In genomic region chr12:109444999-109445398, GRCm38 (mm10) we compare ENCODE assay signal across 24 mouse cellular contexts. TPM values are rescaled to one million over a fixed set of nuclear protein-coding genes. Genes with fewer than 3 reads are reported as not detected.
DNase-seq lines count a peak whose midpoint lies in the region; ATAC-seq and TF ChIP-seq lines count a peak whose summit lies in the region.
"Had no signal": no experiment of that assay in that cellular context is flagged by ENCODE, and none has a peak within 500 bp of the region (broad histone marks: within the 10 kb centered on the region; RNA-seq: fewer than 3 reads in every experiment).

No protein-coding gene starts in this region.

- peaks cover 94% of the 10 kb centered on the region for H3K4me1 ChIP-seq in forebrain, embryonic 10.5 days
- H3K4me1 ChIP-seq in forebrain, postnatal 0 days (ENCODE audit: insufficient read depth), result peaks cover under 1% of the 10 kb centered on the region
- H3K4me1 ChIP-seq in midbrain, embryonic 12.5 days, result peaks cover 74% of the 10 kb centered on the region
- H3K4me1 ChIP-seq in midbrain, embryonic 14.5 days (ENCODE audit: control insufficient read depth, insufficient read depth, low read length), result peaks cover 28% of the 10 kb centered on the region
- H3K4me1 ChIP-seq in embryonic facial prominence, embryonic 12.5 days, result peaks cover 67% of the 10 kb centered on the region

- DNase-seq in forebrain, embryonic 10.5 days (ENCODE audit: extremely low spot score, low spot score), result no peak
- no peak for DNase-seq in forebrain, postnatal 0 days
- DNase-seq in midbrain, embryonic 14.5 days, result no peak
- DNase-seq in thymus, postnatal 36 days, result no peak
- no peak for DNase-seq in right cerebral cortex, postnatal 10 days (ENCODE audit: low spot score in 2 of 2)
- DNase-seq: adrenal gland, postnatal 36 days; cerebellum, adult 2 months; cerebellum, postnatal 36 days; heart, postnatal 10 days; kidney, adult 11 months; layer of hippocampus, postnatal 36 days; liver, postnatal 0 days; lung, postnatal 14 days; right cerebral cortex, adult 18-20 months; thymus, postnatal 25 days had no signal

- H3K4me3 ChIP-seq in forebrain, embryonic 10.5 days, result no peak overlapping the region
- H3K4me3 ChIP-seq in forebrain, postnatal 0 days (ENCODE audit: low read depth, low read length), result no peak overlapping the region
- no peak overlapping the region for H3K4me3 ChIP-seq in midbrain, embryonic 12.5 days
- no peak overlapping the region for H3K4me3 ChIP-seq in midbrain, embryonic 14.5 days (replicated peaks; ENCODE audit: low read depth, low read length)
- H3K4me3 ChIP-seq in embryonic facial prominence, embryonic 12.5 days, result no peak overlapping the region
- H3K4me3 ChIP-seq in myocyte, result no peak overlapping the region
- H3K4me3 ChIP-seq: erythroblast, embryonic 14.5 days had no signal

- H3K4me2 ChIP-seq in forebrain, postnatal 0 days (ENCODE audit: low read depth), result no peak overlapping the region
- peak overlapping the region; percentile 30; the same call in 1 of the 2 replicates for H3K4me2 ChIP-seq in midbrain, embryonic 12.5 days (replicated peaks)
- H3K4me2 ChIP-seq in midbrain, embryonic 14.5 days (ENCODE audit: low read length), result no peak overlapping the region
- no peak overlapping the region for H3K4me2 ChIP-seq in embryonic facial prominence, embryonic 12.5 days (replicated peaks)
- peak overlapping the region; percentile 10 for H3K4me2 ChIP-seq in myocyte (ENCODE audit: low read depth)

- no peaks in the 10 kb centered on the region for H3K36me3 ChIP-seq in forebrain, embryonic 10.5 days (replicated peaks)
- H3K36me3 ChIP-seq in forebrain, postnatal 0 days (ENCODE audit: insufficient read depth), result no peaks in the 10 kb centered on the region
- no peaks in the 10 kb centered on the region for H3K36me3 ChIP-seq in midbrain, embryonic 12.5 days
- H3K36me3 ChIP-seq in midbrain, embryonic 14.5 days (ENCODE audit: control insufficient read depth, insufficient read depth, low read length), result no peaks in the 10 kb centered on the region
- H3K36me3 ChIP-seq in embryonic facial prominence, embryonic 12.5 days, result no peaks in the 10 kb centered on the region
- H3K36me3 ChIP-seq in myocyte (ENCODE audit: control insufficient read depth, insufficient read depth), result no peaks in the 10 kb centered on the region

- H3K9me3 ChIP-seq in forebrain, embryonic 10.5 days, result no peaks in the 10 kb centered on the region
- no peaks in the 10 kb centered on the region for H3K9me3 ChIP-seq in forebrain, postnatal 0 days (ENCODE audit: low read length)
- no peaks in the 10 kb centered on the region for H3K9me3 ChIP-seq in midbrain, embryonic 12.5 days
- no peaks in the 10 kb centered on the region for H3K9me3 ChIP-seq in midbrain, embryonic 14.5 days (ENCODE audit: control insufficient read depth, low read length)
- no peaks in the 10 kb centered on the region for H3K9me3 ChIP-seq in embryonic facial prominence, embryonic 12.5 days

- H3K79me2 ChIP-seq in myocyte (ENCODE audit: control insufficient read depth, insufficient read depth), result no peaks in the 10 kb centered on the region

- peak overlapping the region; percentile 81 for H3K27ac ChIP-seq in forebrain, embryonic 10.5 days
- no peak overlapping the region for H3K27ac ChIP-seq in forebrain, postnatal 0 days (ENCODE audit: low read depth, low read length)
- H3K27ac ChIP-seq in midbrain, embryonic 12.5 days (replicated peaks), result peak overlapping the region; percentile 26
- no peak overlapping the region for H3K27ac ChIP-seq in midbrain, embryonic 14.5 days (replicated peaks; ENCODE audit: low read depth, low read length)
- H3K27ac ChIP-seq in embryonic facial prominence, embryonic 12.5 days, result no peak overlapping the region
- H3K27ac ChIP-seq: kidney, postnatal 0 days had no signal

- TF ChIP-seq POLR2A in myocyte (IDR thresholded peaks at IDR 0.05; ENCODE audit: insufficient read length, low read depth), result no peak

- ATAC-seq in forebrain, postnatal 0 days, result no peak
- ATAC-seq in midbrain, embryonic 12.5 days (ENCODE audit: low FRiP score, low read depth), result no peak; the same call in 1 of the 2 replicates
- no peak for ATAC-seq in midbrain, embryonic 14.5 days (ENCODE audit: low FRiP score, low TSS enrichment)
- 0 out of 2 replicates have a peak, but pooled peaks have one; percentile 16 for ATAC-seq in embryonic facial prominence, embryonic 12.5 days (ENCODE audit: insufficient number of reproducible peaks, insufficient read depth, low FRiP score, low TSS enrichment)
- ATAC-seq: CD4-positive, CD25-positive, alpha-beta regulatory T cell, adult 4 months; liver, postnatal 0 days had no signal

- peaks cover 86% of the 10 kb centered on the region for H3K27me3 ChIP-seq in forebrain, embryonic 10.5 days (ENCODE audit: poor library complexity, severe bottlenecking)
- H3K27me3 ChIP-seq in forebrain, postnatal 0 days (ENCODE audit: insufficient read depth, low read length), result 0 out of 2 replicates have a peak, but pooled peaks cover 5% of the 10 kb centered on the region
- peaks cover 91% of the 10 kb centered on the region for H3K27me3 ChIP-seq in midbrain, embryonic 12.5 days
- H3K27me3 ChIP-seq in midbrain, embryonic 14.5 days (ENCODE audit: control insufficient read depth, insufficient read depth, low read length), result peaks cover 72% of the 10 kb centered on the region
- 0 out of 2 replicates have a peak, but pooled peaks cover 3% of the 10 kb centered on the region for H3K27me3 ChIP-seq in embryonic facial prominence, embryonic 12.5 days
- peaks cover 3% of the 10 kb centered on the region for H3K27me3 ChIP-seq in myocyte (ENCODE audit: control insufficient read depth, insufficient read depth, insufficient read length)

- no peak overlapping the region for H3ac ChIP-seq in myocyte (ENCODE audit: control insufficient read depth, insufficient read length)

- H3K9ac ChIP-seq in forebrain, postnatal 0 days, result no peak overlapping the region
- no peak overlapping the region for H3K9ac ChIP-seq in midbrain, embryonic 12.5 days (replicated peaks)
- H3K9ac ChIP-seq in midbrain, embryonic 14.5 days (replicated peaks; ENCODE audit: low read length), result no peak overlapping the region
- H3K9ac ChIP-seq in embryonic facial prominence, embryonic 12.5 days, result no peak overlapping the region
- H3K9ac ChIP-seq: liver, postnatal 0 days had no signal

- WGBS in forebrain, embryonic 10.5 days, result 65% methylated on average over 5 of the region's 5 CpGs
- WGBS in forebrain, postnatal 0 days, result 63% methylated on average over 5 of the region's 5 CpGs
- 43% methylated on average over 5 of the region's 5 CpGs for WGBS in midbrain, embryonic 12.5 days
- WGBS in midbrain, embryonic 14.5 days, result 35% methylated on average over 5 of the region's 5 CpGs
- whole genome bisulfite sequencing in embryonic facial prominence, embryonic 12.5 days, result 45% methylated on average over 5 of the region's 5 CpGs

- no peak for TF ChIP-seq CTCF in forebrain, postnatal 0 days (IDR thresholded peaks at IDR 0.05; ENCODE audit: low read depth)

TF ChIP-seq in myocyte, 11 proteins besides CTCF, POLR2A, EP300 and RAD21:
- no peak for TF ChIP-seq POLR2AphosphoS2 (IDR thresholded peaks at IDR 0.05; ENCODE audit: insufficient read length, low read depth)
- TF ChIP-seq TCF12 (IDR thresholded peaks at IDR 0.05; ENCODE audit: insufficient read depth, poor library complexity, severe bottlenecking), result no peak
- no peak for TF ChIP-seq E2F4 (IDR thresholded peaks at IDR 0.05; ENCODE audit: insufficient read depth)
- no peak for TF ChIP-seq CEBPB (IDR thresholded peaks at IDR 0.05; ENCODE audit: insufficient read depth, poor library complexity, severe bottlenecking)
- no peak for TF ChIP-seq REST (IDR thresholded peaks at IDR 0.05; ENCODE audit: insufficient read depth, insufficient read length)
- no peak for TF ChIP-seq SRF (IDR thresholded peaks at IDR 0.05; ENCODE audit: control insufficient read depth, insufficient read length, low read depth)
- TF ChIP-seq MAX (IDR thresholded peaks at IDR 0.05; ENCODE audit: low read depth), result no peak
- TF ChIP-seq MYOG (IDR thresholded peaks at IDR 0.05; ENCODE audit: control insufficient read depth in 1 of 3, insufficient read depth in 1 of 3, insufficient read length in 2 of 3, low read depth in 2 of 3), result no peak
- no peak for TF ChIP-seq USF1 (IDR thresholded peaks at IDR 0.05; ENCODE audit: low read depth)

RNA-seq across cellular contexts. Expression of gene Dlk1, which starts 7.6 kb away (rescaled TPM):
- 200 and 274 TPM in 2 replicates for polyA plus RNA-seq in forebrain, embryonic 10.5 days (2016; fragmentation: Nextera tagmentation; extraction: Ambion mirVana)
- 16.5 and 35.8 TPM in 2 replicates for total RNA-seq in forebrain, postnatal 0 days (2014; rRNA removed)
- 12.6 and 18.8 TPM in 2 replicates for polyA plus RNA-seq in forebrain, postnatal 0 days (2015; fragmentation: Nextera tagmentation; extraction: Ambion mirVana)
- polyA plus RNA-seq in midbrain, embryonic 12.5 days (2016; fragmentation: Nextera tagmentation; extraction: Ambion mirVana), result 87.5 and 95.9 TPM in 2 replicates
- polyA plus RNA-seq in midbrain, embryonic 14.5 days (2014; fragmentation: Nextera tagmentation; extraction: Ambion mirVana), result 50.3 and 51.4 TPM in 2 replicates
- 316 and 347 TPM in 2 replicates for polyA plus RNA-seq in embryonic facial prominence, embryonic 12.5 days (2016; fragmentation: Nextera tagmentation; extraction: Ambion mirVana)
- not detected for polyA plus RNA-seq in myocyte (2012; fragmentation: generic; extraction: Trizol)
- total RNA-seq: granulocyte monocyte progenitor cell, adult 5-6 weeks; liver, adult 2 months; megakaryocyte, adult 5-6 weeks had no signal
- polyA plus RNA-seq: CD4-positive, CD25-positive, alpha-beta regulatory T cell, adult 4 months had no signal

Comparison
In these comparisons a context has a peak if more than half of its experiments do, and no peak if none do; other contexts are left out.
1. H3K27ac ChIP-seq: peak in forebrain, embryonic 10.5 days (single experiment) and midbrain, embryonic 12.5 days (single experiment); none in forebrain, postnatal 0 days (single experiment), midbrain, embryonic 14.5 days (single experiment) and embryonic facial prominence, embryonic 12.5 days (single experiment).
2. H3K4me2 ChIP-seq: peak in midbrain, embryonic 12.5 days (single experiment) and myocyte (single experiment); none in forebrain, postnatal 0 days (single experiment), midbrain, embryonic 14.5 days (single experiment) and embryonic facial prominence, embryonic 12.5 days (single experiment).
3. RNA of gene Dlk1, which starts 7.6 kb away (polyA plus RNA-seq): 316 to 347 TPM in embryonic facial prominence, embryonic 12.5 days, 200 to 274 TPM in forebrain, embryonic 10.5 days, 87.5 to 95.9 TPM in midbrain, embryonic 12.5 days, 50.3 to 51.4 TPM in midbrain, embryonic 14.5 days and 12.6 to 18.8 TPM in forebrain, postnatal 0 days; not detected in myocyte (single experiment); every median in the first group is over 10 times any median in the second.